Mouse (Mus musculus): ENCODE results near the gene Tmem132e. TPM values are rescaled to one million over a fixed set of nuclear protein-coding genes. Genes with fewer than 3 reads are reported as not detected.

Tmem132e gene
- polyA plus RNA-seq, 1 experiment from 2014 or later, result not detected

- no peak overlapping the region for H3K4me2 ChIP-seq (replicated peaks; ENCODE audit: low read depth, low read length)
- no peak for TF ChIP-seq EP300 (IDR thresholded peaks at IDR 0.05)
- TF ChIP-seq CTCF (IDR thresholded peaks at IDR 0.05), result peak; percentile 61
- 10% methylated on average over 3 of the region's 3 CpGs for WGBS
- H3K27me3 ChIP-seq (replicated peaks; ENCODE audit: insufficient read depth, low read length), result no peaks in the 10 kb centered on the region
- no peak for DNase-seq (ENCODE audit: low spot score)
- no peaks in the 10 kb centered on the region for H3K9me3 ChIP-seq (ENCODE audit: low read length)
- no peaks in the 10 kb centered on the region for H3K4me1 ChIP-seq (ENCODE audit: insufficient read depth, low read depth, low read length)
- no peak overlapping the region for H3K9ac ChIP-seq (replicated peaks; ENCODE audit: low read depth)
- no peak for ATAC-seq
- H3K36me3 ChIP-seq (ENCODE audit: insufficient read depth, low read length), result no peaks in the 10 kb centered on the region
- no peak overlapping the region for H3K4me3 ChIP-seq (ENCODE audit: low read depth, low read length)
- H3K27ac ChIP-seq (ENCODE audit: low read length), result no peak overlapping the region
Measured at GRCm38 (mm10) chr11:82399621-82400020, 10.9 kb downstream of the Tmem132e start.

GRCm38 (mm10) chr11:82405641-82406040 lies 16.9 kb downstream of the Tmem132e start:
- no peak for TF ChIP-seq EP300 (IDR thresholded peaks at IDR 0.05)
- no peak for TF ChIP-seq CTCF (IDR thresholded peaks at IDR 0.05)
- Histone ChIP-seq H3K9ac (replicated peaks; ENCODE audit: low read depth) (no peak overlapping the region), H3K27me3 (replicated peaks; ENCODE audit: insufficient read depth, low read length) (no peaks in the 10 kb centered on the region), H3K4me2 (replicated peaks; ENCODE audit: low read depth, low read length) (no peak overlapping the region), H3K36me3 (ENCODE audit: insufficient read depth, low read length) (no peaks in the 10 kb centered on the region), H3K4me1 (ENCODE audit: insufficient read depth, low read depth, low read length) (no peaks in the 10 kb centered on the region), H3K9me3 (ENCODE audit: low read length) (no peaks in the 10 kb centered on the region), H3K4me3 (ENCODE audit: low read depth, low read length) (no peak overlapping the region), H3K27ac (ENCODE audit: low read length) (no peak overlapping the region)
- DNase-seq (ENCODE audit: low spot score) (no peak), ATAC-seq (no peak)
- WGBS, result 26% methylated on average over 3 of the region's 3 CpGs

GRCm38 (mm10) chr11:82406358-82407221 lies 17.9 kb downstream of the Tmem132e start:
- Histone ChIP-seq H3K36me3 (ENCODE audit: insufficient read depth, low read length) (no peaks in the 10 kb centered on the region), H3K4me2 (replicated peaks; ENCODE audit: low read depth, low read length) (no peak overlapping the region), H3K27me3 (replicated peaks; ENCODE audit: insufficient read depth, low read length) (no peaks in the 10 kb centered on the region), H3K9ac (replicated peaks; ENCODE audit: low read depth) (no peak overlapping the region), H3K4me1 (ENCODE audit: insufficient read depth, low read depth, low read length) (no peaks in the 10 kb centered on the region), H3K27ac (ENCODE audit: low read length) (no peak overlapping the region), H3K9me3 (ENCODE audit: low read length) (no peaks in the 10 kb centered on the region), H3K4me3 (ENCODE audit: low read depth, low read length) (no peak overlapping the region)
- no peak for TF ChIP-seq CTCF (IDR thresholded peaks at IDR 0.05)
- no peak for TF ChIP-seq EP300 (IDR thresholded peaks at IDR 0.05)
- WGBS, result 42% methylated on average over 11 of the region's 11 CpGs
- DNase-seq (ENCODE audit: low spot score) (no peak), ATAC-seq (no peak)

- no peaks in the 10 kb centered on the region for H3K4me1 ChIP-seq (ENCODE audit: insufficient read depth, low read depth, low read length)
- H3K27me3 ChIP-seq (replicated peaks; ENCODE audit: insufficient read depth, low read length), result no peaks in the 10 kb centered on the region
- DNase-seq (ENCODE audit: low spot score), result no peak
- TF ChIP-seq CTCF (IDR thresholded peaks at IDR 0.05) (no peak), EP300 (IDR thresholded peaks at IDR 0.05) (no peak)
- H3K4me3 ChIP-seq (ENCODE audit: low read depth, low read length), result no peak overlapping the region
- WGBS, result 40% methylated on average over 1 of the region's 1 CpGs
- H3K9me3 ChIP-seq (ENCODE audit: low read length), result no peaks in the 10 kb centered on the region
- ATAC-seq, result no peak
- H3K36me3 ChIP-seq (ENCODE audit: insufficient read depth, low read length), result no peaks in the 10 kb centered on the region
- no peak overlapping the region for H3K27ac ChIP-seq (ENCODE audit: low read length)
- no peak overlapping the region for H3K9ac ChIP-seq (replicated peaks; ENCODE audit: low read depth)
- no peak overlapping the region for H3K4me2 ChIP-seq (replicated peaks; ENCODE audit: low read depth, low read length)
Measured at GRCm38 (mm10) chr11:82412496-82412895, 23.8 kb downstream of the Tmem132e start.

GRCm38 (mm10) chr11:82418337-82419041 lies 29.8 kb downstream of the Tmem132e start:
- Histone ChIP-seq H3K27ac (ENCODE audit: low read length) (no peak overlapping the region), H3K36me3 (ENCODE audit: insufficient read depth, low read length) (no peaks in the 10 kb centered on the region), H3K9me3 (ENCODE audit: low read length) (no peaks in the 10 kb centered on the region), H3K4me3 (ENCODE audit: low read depth, low read length) (no peak overlapping the region), H3K4me1 (ENCODE audit: insufficient read depth, low read depth, low read length) (no peaks in the 10 kb centered on the region), H3K27me3 (replicated peaks; ENCODE audit: insufficient read depth, low read length) (no peaks in the 10 kb centered on the region), H3K9ac (replicated peaks; ENCODE audit: low read depth) (no peak overlapping the region), H3K4me2 (replicated peaks; ENCODE audit: low read depth, low read length) (no peak overlapping the region)
- ATAC-seq (no peak), DNase-seq (ENCODE audit: low spot score) (no peak)
- no peak for TF ChIP-seq CTCF (IDR thresholded peaks at IDR 0.05)
- no peak for TF ChIP-seq EP300 (IDR thresholded peaks at IDR 0.05)
- WGBS, result 45% methylated on average over 8 of the region's 9 CpGs

DNA sequence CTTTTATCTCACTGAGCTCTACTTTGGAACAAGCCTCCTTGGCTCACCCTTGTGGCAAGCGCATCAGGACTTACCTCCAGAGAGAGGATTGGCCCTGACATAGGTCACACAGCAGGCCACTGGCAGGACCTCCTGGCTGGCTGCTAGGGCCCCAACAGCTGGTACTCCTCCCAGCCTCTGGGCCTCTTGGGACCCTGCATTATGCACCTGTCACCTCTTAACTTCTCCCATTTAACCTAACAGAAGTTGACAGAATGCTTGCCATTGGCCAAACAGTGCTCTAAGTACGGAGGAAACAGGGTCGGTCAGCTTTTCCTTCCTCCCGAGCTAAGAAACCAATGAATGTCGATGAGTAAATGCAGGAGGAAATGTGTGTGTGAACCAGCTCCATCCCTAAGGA lies 33.2 kb downstream of the Tmem132e start:
- no peaks in the 10 kb centered on the region for H3K9me3 ChIP-seq (ENCODE audit: low read length)
- no peak for ATAC-seq
- no peaks in the 10 kb centered on the region for H3K36me3 ChIP-seq (ENCODE audit: insufficient read depth, low read length)
- no peaks in the 10 kb centered on the region for H3K4me1 ChIP-seq (ENCODE audit: insufficient read depth, low read depth, low read length)
- TF ChIP-seq CTCF (IDR thresholded peaks at IDR 0.05), result no peak
- H3K4me3 ChIP-seq (ENCODE audit: low read depth, low read length), result no peak overlapping the region
- DNase-seq (ENCODE audit: low spot score), result no peak
- no peak overlapping the region for H3K9ac ChIP-seq (replicated peaks; ENCODE audit: low read depth)
- H3K27ac ChIP-seq (ENCODE audit: low read length), result no peak overlapping the region
- H3K4me2 ChIP-seq (replicated peaks; ENCODE audit: low read depth, low read length), result no peak overlapping the region
- 28% methylated on average over 5 of the region's 5 CpGs for WGBS
- H3K27me3 ChIP-seq (replicated peaks; ENCODE audit: insufficient read depth, low read length), result no peaks in the 10 kb centered on the region
